Mouse (Mus musculus) adrenal gland, postnatal 14 days (tissue): ENCODE measurements at regions not wholly inside any gene's neighbourhood (a gene's known extent, or its start where the extent isn't known, plus 50 kb on each side); places are given as distances from the start of the nearest gene placed in this dataset.
A peak's percentile ranks its signal among the peaks of the same experiment; 100 is the strongest.

Source experiments
- DNase-seq: peaks from one replicate; pipeline ENCODE4 v3.0.0; 2021; ENCODE audit warnings: mixed read lengths

DNA sequence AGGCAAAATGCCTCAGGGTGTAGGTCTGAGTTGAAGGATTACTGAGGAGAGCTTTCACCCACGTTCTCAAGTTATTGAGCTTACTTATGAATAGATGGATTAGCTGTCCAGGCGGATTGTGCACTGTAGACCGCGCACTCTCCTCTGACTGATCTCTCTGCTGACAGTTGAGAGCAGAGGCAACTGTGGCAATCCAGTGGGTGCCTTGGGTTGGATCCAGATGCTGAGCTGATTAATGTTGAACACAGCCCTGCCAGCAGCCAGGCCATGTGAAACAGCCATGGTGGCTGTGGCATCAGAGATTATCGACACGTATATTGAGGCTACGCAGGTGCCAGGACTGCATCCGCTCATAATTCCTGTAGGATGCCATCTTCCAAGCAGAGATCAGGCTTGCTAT is 53.6 kb downstream of the Gm10320 start:
- DNase-seq: no peak

DNA sequence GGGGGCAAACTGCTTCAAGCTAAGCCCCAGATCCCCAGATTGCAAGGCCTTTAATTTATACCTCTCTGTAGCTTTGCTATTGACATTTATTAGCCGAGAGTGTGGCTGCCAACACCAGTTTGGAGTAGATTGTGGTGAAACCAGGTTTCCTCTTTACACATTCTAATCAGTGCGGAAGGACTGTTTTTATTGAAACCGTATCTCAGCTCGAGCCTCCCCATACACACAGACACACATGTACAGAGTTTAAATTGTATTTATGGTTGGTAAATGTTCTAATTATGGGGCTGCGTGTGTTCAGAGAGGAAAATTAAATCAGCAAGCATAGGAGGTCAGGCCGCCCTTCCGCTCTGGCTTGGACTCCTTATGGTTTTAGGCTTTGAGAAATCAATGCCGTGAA is 54.8 kb downstream of the Gm10320 start:
- DNase-seq: no peak

DNA sequence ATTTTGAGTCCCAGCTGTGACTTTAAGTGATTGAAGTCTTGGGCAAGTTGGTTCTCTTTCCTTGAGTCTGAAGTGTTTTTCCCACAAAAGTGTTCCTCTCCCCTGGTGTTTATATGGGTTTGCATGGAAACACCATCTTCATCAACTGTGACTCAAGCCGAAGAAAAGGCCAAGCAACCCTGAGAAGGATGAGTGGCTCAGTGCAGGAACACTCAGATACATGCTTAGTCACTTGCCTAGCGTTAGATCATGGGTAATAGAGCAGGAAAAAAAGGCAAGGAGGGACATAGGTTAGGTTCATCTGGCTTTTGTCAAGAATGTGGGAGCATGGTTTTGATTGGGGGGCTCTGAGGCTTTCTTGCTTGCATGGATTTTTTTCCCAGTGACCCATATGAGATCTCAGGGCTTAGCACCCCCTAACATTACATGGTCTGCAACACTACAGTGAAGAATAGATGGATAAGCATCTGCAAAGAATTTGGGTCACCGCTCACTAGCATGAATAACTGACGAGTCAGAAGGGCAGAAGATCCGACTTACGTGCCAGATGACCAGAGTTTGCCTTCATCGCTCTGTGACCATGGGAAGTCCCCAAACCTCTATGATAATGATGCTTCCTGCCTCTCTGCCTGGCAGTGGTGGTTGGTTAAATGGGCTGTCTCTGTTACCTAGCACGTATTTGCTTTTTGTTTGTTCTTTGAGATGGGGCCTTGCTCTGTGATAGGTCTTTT is 56.4 kb downstream of the Gm10320 start:
- no peak for DNase-seq

DNA sequence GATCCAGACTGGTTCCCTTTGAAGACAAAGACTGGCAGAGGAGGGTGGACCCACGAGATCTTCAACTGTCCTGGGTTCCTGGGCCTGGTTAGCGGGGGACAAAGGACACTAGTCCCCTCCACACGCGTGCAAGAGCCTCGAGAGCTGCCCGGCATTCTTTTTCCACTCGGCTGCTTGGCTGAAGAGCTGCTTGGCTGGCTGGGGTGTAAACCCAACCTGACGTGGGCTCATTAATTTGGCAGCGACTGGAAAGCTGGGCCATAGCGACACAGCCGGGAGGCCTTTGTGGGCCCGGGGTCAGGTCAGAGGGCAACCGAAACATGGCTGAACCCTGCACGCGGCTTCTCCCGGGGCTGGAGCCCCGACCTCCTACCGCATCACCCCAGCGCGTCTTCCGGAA is 62.0 kb downstream of the Gm10320 start:
- DNase-seq: no peak

DNA sequence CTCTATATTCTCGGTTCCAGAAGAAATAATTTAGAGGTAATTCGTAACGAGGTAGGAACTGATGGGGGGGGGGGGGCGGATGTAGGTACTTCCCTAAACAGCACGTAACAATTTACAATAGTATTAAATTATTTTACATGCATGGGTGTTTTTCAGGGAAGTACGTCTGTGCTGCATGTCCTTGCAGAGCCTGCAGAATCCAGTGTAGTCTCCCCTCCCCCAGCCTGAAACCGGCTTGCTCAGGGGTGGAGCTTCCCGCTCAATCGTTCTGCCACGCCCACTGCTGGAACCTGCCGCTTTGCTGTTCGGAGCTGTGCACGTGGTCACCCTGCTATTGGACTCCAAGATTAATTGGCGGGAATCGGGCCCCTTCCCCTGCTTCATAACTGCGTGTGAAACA is 64.1 kb downstream of the Gm10320 start:
- DNase-seq: peak; percentile 13

DNA sequence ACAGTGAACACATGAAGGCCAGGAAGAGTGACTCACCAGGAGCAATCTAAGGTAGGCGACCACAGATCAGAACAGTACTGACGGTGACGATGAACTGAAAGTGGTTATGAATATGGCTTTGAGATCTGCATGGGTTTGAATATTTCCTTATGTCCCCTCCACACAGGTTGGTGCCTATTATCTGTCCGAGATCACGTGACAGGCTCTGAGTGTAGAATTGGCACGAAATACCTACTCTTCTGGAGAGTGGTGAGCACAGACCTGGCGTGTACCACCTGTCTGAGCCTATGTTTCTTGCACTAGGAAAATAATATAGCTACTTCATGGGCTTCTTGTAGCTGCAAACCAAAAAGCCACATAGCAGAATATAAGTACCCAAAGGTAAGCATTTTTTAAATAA is 66.8 kb downstream of the Gm10320 start:
- no peak for DNase-seq

DNA sequence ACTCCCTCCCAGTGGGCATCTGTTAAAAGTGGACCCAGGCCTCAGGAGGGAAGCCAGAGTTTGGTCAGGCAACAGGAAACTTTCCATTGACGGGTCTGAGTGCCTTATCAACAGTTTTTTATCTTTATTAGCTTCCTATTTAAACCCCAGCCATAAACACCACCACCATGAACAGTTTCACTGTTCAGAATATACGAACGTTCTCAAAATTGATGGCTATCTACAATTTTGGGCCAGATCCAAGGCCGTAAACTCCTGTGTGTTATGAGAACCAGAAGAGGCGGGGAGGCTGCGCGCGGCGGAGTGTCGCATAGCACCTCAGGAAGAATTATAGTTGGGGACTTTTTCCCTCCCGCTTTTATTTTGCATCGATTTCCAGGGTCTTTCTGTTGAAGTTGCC is 67.8 kb downstream of the Gm10320 start:
- DNase-seq: no peak

DNA sequence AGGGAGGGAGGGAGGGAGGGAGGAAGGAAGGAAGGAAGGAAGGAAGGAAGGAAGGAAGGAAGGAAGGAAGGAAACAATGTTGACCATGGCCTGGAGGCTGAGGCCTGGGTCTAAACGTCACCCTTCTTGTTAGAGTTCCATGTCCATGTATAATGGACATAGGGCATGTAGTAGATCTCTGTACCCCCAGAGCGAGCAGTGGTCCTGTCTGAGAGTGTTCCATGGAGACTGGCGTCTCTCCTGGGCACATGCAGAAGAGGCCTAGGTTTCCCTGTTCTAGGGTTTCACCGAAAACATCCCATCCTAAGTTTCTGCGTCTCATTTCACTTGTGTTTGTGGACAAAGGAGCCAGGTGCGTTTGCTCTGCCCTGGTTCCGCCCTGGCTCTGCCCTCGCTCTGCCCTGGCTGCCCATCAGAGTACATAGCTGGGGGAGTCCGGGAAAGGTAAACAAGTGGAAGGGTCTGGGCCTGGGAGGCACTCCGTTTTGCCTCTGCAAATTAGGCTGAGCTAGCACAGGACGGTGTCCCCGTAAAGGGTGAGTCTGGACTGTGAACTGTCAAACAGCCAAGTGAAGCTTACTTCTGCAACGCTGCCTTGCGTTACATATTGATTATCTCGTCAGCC is 66.5 kb downstream of the Foxd1 start:
- no peak for DNase-seq

DNA sequence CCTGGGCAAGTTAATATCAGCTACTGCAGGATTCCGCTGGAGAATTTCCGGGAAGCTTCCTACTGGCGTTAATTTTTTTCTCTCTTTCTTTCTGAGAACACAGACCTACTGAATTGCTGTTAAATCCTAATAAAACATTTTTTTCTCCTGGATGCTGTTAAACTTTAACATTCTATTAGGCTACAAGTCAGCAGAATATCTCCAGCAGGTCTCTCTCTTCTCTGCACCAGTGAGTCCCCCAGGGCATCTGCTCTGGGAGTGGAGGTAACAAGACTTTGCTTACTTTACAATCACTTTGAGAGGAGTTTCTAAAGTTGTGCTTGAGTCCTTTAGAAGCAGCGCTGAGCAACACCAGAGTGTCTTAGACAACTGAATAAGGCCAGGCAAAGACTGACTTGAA is 63.7 kb downstream of the Foxd1 start:
- no peak for DNase-seq

DNA sequence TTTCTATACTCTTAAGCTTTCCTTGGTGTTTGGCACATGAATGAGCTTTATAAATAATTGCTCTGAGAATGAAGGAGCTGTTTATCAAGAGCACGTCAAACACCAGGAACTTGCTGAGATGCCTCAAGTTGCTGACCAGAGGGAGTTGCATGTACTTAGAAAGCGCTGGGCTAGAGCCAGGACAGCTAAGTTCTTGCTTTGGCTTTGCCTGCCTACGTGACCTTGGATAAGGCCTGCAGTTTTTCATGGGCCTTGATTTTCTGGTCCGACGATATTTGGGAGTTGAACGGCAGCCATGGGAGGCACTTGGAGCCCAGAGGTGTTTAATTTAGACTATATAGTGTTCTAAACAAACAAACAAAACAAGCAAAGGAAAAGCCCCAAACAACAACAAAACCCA is 62.4 kb downstream of the Foxd1 start:
- peak; percentile 51 for DNase-seq

DNA sequence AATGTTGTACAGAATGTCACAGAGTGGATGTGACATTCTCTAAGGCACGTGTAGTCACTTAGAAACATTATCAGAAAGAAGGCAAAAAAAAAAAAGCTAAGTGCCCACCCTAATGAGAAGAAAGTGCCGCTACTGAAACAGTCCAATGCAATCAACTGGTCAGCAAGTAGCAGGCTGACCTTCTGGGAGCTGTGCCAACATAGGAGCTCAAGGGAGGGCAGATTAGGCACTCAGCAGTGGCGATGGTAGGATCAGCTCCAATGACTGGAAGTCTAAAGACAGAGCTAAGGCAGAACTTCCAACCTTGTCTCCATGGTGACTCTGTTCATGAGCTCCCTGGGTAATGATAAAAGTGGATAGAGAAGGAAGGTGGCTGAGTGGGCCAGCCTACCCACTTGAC is 60.8 kb downstream of the Foxd1 start:
- DNase-seq: peak; percentile 68

DNA sequence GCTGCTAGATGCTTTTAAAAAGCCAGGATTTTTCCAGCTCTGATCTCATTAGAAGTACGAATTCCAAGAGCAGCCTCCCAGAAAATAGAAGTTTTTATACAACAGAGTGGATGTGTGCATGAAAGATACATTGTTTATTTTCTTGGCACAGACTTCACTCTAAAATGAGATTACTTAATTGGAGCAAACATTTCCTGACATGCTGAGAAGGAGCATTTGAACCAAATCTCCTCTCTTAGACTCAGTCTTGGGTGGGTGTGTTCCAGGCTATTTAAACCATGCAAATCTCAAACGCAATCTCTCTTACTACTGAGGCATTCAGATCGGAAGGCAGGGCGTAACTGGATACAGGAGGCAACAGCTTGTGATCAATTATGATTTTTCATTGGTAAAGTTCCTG is 59.2 kb downstream of the Foxd1 start:
- DNase-seq: no peak
